Mouse (Mus musculus) spleen, postnatal 4 days (tissue): ENCODE measurements at regions not wholly inside any gene's neighbourhood (a gene's known extent, or its start where the extent isn't known, plus 50 kb on each side); places are given as distances from the start of the nearest gene placed in this dataset.

Experiments
- DNase-seq, 2 experiments: peaks; one replicate each; pipeline ENCODE4 v3.0.0; 2022; ENCODE audit warnings: low spot score in 2 of 2

DNA sequence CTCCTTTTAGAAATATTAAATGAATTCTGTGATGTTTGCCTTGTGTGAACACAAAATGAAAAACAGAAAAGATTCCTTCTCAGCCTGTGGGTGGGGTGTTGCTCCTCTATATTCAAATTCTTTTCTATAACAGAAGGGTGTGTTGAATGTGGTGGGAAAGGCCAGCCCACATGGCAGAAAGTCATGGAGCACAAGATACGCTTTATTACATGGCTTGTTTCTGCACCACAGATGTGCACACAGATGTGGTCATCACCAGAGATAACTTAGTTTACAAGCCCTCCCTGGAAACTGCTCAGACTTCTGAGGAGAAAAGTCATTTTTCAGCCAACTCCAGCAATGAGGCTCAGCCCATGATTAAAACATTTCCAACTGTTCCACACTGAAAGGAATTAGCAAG is 475.1 kb upstream of the Jag1 start:
- DNase-seq: no peak

- no peak for DNase-seq
Observed at GRCm38 (mm10) chr2:137581491-137581890, 465.0 kb upstream of the Jag1 start.

DNA sequence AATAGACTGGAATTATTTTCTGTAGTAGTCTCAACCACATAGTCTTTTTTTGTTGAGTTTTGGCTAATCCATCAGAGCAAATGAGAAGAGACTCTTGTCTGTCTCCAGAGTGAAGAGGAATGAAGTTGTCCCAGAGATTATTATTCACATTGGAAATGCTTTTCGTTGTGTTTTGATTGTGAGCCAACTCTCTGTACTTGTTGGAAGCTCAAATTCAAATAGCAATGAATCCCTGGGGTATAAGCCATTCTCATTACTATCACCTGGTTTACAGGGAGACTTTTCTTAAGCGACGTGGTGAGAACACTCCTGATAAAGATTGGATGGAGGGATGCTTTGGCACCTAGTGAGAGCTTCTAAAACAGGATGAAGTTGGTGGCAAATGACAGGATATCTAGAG is 459.3 kb upstream of the Jag1 start:
- DNase-seq: no peak

DNA sequence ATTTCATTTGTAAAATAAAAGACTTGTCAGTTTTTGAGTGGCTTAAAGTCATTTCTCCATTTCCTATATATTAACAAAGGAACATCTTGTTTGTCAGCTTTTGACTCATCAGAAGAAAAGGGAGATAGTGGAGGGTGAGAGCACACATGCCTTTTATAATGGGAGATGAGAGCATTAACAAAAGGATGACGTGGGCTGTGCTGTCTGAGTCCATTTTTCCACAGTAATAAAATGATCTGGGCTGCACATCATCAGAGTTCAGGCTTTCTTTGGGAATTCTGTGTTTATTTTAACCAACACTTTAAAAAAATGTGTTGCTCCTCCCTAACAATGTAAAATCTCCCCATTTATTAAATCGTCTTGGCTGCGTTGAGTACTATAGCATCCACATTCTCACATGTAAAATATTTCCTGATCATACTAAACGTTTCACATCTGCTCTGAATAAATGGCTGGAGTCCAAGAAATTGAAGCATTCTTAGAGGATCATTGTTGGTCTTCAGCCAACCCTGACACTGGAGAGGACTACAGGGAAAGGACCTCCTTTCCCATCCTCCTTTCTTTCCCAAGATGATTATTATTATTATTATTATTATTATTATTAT is 458.5 kb upstream of the Jag1 start:
- no peak for DNase-seq

DNA sequence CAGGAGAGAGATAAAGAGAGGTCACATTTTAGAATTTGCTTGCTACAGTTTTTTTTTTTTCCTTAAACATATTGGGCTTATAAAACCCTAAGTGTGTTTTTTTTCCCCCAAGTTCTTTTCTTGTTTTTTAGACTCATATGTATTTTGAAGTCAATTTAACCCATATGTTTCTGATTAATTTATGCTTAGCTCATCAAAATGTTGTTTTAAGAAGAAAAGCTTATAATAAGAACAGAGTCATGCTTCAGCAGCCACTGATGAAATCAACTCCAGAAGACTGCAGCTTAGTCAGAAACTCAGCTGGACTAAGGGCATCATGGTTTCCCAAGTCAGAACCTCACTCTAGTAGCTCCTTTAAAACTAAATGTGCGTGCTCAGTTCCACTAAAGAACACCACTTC is 454.7 kb upstream of the Jag1 start:
- no peak for DNase-seq

GRCm38 (mm10) chr2:137566619-137567018 is 450.2 kb upstream of the Jag1 start:
- DNase-seq: no peak

DNA sequence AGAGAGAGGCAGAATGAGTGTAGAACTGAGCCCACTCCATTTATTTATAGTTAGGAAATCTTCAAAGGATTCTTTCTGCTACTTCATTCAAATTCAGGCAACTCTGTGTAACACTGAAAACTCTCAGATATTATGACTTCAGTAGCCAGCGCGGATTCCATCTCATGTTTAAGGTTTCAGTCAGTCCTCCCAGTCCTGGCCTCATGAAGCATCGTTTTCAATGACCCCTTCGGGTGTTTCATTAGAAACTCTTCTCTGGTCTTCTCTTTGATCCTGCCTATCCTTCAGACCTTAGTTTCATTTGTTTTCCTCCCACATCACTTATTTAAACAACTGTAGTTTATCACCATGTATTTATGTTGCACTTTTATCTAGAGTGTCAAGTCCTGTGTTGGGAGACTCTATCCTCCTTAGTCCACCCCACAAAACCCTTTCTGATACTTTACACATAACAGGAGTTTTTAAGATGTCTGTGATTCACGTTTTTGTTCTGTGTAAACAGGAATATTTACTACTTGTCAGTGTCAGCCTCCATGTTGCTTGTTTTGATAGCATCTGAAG is 447.7 kb upstream of the Jag1 start:
- no peak for DNase-seq

GRCm38 (mm10) chr2:137560366-137560765 is 443.9 kb upstream of the Jag1 start:
- DNase-seq: no peak

- no peak for DNase-seq
Observed at GRCm38 (mm10) chr2:137553871-137554270, 437.4 kb upstream of the Jag1 start.

GRCm38 (mm10) chr2:137536581-137536980 is 420.1 kb upstream of the Jag1 start:
- no peak for DNase-seq

- no peak for DNase-seq
Observed at GRCm38 (mm10) chr2:137516271-137516670, 399.8 kb upstream of the Jag1 start.

DNA sequence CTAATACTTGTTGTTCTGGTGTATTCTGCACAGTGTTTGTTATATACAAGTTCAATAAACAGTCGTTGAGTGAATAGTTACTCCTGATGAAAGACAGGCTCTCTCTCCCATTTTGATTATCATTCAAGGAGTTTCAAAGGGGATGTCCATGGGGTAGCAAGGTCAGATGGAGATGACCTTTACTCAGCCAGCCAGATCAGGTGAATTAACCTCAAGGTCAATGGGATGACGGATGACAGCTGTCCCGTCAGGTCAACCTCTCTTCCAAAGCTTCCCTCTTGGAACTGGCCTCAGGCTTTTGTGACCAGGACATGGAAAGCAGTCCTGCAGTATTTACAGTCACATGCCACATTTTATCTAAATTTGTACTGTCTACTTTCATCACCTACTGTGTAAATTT is 398.6 kb upstream of the Jag1 start:
- no peak for DNase-seq

DNA sequence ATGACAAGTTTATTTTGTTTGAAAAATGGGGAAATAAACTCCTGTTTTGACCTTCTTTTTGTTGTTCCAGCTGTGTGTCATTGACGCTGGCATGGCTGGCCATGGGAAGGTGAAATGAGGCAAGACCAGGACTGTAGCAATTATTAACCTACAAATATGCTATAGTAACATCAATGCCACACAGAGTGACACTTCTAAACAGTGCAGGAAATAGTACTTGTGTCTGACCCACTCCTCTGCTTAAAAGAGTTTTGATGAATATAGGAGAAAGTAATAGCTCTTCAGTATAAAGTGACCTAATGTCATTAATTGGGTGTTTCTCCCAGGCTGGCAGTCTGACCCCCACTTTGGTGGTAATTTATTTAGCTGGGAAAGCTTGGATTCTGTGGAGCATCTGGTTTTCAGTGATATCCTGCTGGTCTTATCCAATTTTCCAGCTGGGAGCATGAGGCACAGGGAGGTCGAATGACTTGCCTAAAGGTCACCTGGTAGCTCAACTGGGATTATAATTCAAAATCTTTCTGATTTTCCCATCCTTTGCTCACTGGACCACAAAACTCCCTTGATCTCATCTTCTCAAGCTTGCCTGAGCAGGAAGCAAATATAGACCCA is 397.6 kb upstream of the Jag1 start:
- DNase-seq: no peak

GRCm38 (mm10) chr2:137510671-137511235 is 394.3 kb upstream of the Jag1 start:
- no peak for DNase-seq

GRCm38 (mm10) chr2:137501236-137501635 is 384.8 kb upstream of the Jag1 start:
- DNase-seq: no peak

GRCm38 (mm10) chr2:137497616-137498015 is 381.2 kb upstream of the Jag1 start:
- no peak for DNase-seq

GRCm38 (mm10) chr2:137493600-137493999 is 377.2 kb upstream of the Jag1 start:
- no peak for DNase-seq

- DNase-seq: no peak
Observed at GRCm38 (mm10) chr2:137489181-137489682, 372.8 kb upstream of the Jag1 start.

- DNase-seq: no peak
Observed at GRCm38 (mm10) chr2:137468769-137469168, 352.3 kb upstream of the Jag1 start.

DNA sequence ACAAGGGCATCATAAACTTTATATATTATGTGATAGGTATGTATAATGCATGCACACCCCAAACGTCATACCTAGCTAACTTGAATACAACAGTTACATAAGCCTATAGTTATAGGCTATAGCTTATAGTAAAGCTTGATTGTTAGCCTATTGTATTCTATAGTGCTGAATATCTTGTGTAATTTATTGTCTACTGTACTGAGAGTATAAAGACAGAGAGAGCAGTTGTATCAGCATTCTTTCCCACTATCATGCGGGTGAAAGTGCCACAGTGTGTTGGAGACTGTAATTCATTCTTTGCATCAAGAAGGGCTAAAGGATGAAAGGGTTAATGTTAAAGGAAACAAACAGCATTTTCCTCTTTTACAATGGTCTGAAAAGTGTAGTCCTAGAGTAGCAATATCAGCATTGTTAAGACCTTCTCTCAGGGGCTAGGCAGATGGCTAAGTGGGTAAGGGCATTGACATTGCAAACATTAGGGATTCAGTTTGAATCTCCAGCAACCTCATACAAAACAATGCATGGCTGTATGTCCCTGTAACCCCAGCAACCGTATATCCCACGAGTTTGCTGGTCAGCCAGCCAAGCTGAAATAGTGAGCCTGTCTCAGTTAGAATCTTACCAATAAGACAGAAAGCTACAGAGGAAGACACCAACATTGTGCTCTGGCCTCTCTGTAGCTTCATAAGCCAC is 340.8 kb upstream of the Jag1 start:
- no peak for DNase-seq

- no peak for DNase-seq
Observed at GRCm38 (mm10) chr2:137456436-137456835, 340.0 kb upstream of the Jag1 start.

DNA sequence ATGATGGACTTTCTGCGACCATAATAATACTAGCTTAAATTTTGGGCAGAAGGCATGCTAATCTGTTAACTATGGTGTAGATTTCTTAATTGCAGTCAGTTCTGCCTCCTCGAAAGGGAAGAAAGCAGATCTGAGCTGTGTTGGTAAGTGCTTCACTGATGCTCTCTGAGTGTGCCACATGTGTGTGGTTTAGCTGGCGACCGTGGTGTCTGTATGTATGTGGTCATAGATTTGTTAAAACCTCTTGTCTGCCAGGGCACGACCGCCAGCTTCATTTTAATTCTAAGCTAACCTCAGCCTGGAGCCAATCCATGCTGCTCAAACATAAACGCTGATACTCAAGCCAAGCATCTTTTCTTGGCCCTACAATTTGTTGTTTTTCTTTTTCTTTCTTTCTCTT is 330.5 kb upstream of the Jag1 start:
- DNase-seq: no peak

GRCm38 (mm10) chr2:137437741-137438140 is 321.3 kb upstream of the Jag1 start:
- no peak for DNase-seq
